Mouse (Mus musculus) retina, postnatal 7 days (tissue): ENCODE measurements around the gene Vmn1r1.
A peak's percentile ranks its signal among the peaks of the same experiment; 100 is the strongest.
"Not testable (repeated sequence)": the region's sequence is repeated elsewhere in the genome, so short reads cannot be mapped to it uniquely, and the experiment has no call there.

Source experiments
- DNase-seq: peaks from one replicate; pipeline ENCODE4 v3.0.0-alpha.2; 2012; ENCODE audit warnings: low read depth, low spot score

Gene Vmn1r1

DNA sequence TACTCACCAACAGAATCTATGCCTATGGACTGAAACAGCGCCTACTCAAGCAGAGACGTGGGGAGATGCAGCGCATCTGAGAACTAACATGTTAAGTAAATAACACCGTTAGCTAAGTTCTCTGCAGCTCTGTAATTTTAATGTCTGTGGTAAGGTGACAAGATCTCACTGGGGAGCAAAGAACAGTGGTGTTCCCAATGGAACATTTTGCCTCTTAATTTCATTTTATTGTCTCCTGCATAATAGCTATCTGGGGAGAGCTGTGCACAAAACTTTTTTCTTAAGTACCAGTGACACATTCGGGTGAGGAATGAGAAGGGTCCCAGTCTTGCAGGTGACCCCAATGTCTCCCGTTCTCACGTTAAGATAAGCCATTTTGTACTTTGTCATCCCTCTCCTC lies at the start of gene Vmn1r1:
TSS of gene Vmn1r1 (minus strand) at position 101 of the 400 bp plus-strand sequence.
- no peak for DNase-seq

DNA sequence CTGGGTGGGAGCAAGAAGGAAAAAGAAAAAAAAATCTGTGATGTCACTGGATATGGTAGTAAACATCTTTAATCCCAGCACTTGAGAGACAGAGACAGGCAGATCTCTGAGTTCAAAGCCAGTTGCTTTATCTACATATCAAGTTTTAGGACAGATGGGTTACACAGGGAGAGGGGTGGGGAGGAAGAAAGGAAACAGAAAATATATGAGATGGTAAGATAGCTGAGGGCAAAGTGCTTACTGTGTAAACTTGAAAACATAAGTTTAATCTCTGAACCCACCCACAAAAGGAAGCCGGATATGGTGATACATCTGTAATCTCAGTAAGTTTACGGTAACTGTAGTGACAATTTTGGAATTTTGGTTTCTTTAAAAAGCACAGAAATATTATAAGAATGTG lies 46.0 kb upstream of the Vmn1r1 start:
- DNase-seq = no peak

DNA sequence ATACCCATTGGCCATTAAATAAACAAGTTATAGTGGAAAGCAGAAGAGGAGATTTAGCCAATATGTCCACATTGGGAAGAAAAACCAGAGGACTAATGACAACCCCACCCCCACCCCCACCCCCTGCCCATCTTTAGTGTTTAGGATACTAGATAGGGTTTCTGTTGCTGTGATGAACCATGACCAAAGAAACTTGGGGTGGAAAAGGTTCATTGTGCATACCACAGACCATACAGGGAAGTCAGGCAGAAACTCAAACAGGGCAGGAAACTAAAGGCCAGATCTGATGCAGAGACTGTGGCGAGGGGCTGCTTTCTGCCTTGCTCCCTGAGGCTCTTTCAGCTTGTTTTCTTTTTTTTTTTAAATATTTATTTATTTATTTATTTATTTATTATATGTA lies 28.3 kb upstream of the Vmn1r1 start:
- no peak for DNase-seq

DNA sequence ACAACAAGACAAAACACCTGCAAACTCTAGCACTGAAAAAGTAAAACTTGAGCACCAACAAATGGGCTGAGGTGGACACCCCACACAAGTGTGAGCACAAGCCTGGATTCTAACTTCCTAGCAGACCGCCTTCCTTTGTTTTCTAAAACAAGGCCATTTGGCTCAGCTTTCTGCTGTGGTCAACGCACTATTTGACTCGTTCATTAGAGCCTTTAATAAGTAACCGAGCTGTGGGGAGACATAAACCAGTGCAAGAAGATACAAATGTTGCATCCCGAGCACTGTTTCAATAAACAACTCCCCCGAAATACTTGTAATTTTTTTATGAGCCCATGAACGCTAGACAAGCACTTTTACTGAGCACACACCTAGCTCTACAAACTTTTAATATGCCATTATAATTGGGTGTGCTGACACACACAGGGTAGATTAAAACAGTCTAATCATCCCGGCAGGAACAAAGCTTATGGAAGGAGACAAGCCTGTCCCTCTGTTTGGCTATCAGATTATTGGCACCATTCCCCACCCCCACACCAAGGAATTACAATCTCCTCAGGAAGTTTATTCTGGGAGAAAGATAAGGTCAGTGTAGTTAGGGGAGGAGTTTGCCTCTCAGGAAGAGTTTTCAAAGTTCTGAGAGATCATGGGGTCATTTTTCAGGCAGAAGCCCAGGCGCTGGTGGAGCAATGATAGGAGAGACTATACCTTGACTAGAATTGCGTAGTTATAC lies 27.7 kb upstream of the Vmn1r1 start:
- DNase-seq = no peak

DNA sequence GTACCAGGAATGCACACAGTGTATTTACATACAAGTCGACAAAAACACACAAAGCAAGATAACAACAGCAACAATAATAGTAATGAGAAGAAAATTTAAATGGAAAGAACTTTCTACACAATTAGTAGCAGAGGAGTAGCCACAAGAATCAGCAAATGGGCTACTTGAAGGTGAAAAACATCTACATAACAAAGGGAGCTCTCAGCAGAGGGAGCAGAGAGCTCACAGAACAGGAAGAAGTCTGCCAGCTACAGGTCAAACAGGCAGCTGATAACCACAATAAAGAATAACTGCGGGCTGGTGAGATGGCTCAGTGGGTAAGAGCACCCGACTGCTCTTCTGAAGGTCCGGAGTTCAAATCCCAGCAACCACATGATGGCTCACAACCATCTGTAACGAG lies 26.9 kb upstream of the Vmn1r1 start:
- no peak for DNase-seq

DNA sequence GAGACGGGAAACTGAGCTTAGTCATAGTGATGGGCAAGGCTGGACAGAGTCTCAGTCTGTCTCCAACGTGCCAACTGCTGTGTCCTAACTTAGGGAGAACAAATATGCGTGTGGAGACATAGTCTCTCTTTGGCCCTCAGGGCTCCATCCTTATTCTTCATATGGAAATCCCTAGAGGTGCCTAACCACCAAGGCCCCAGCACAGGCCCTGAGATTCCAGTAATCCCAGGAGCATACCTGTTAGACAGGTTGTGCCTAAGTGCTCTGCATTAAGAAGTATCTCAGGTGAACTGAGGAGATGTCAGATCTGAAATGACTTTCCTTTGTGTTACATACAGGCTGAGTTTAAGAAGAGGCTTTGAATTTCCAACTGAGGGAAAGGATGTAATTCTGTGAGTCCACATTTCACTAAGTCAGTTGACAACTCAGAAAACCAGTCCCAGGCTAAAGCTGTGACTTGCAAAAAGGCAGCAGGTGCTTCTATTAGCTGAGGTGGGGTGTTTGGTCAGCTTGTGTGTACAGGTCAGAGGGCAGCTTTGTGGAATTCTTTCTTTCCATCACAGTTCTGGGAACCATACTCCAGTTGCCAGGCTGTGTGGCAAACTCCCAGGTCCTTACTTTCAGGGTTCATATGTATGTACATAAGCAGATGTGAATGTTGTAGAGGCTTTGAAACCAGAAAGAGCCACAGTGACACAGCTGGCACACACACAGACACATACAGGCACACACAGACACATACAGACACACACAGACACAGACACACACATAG lies 25.6 kb upstream of the Vmn1r1 start:
- no peak for DNase-seq

DNA sequence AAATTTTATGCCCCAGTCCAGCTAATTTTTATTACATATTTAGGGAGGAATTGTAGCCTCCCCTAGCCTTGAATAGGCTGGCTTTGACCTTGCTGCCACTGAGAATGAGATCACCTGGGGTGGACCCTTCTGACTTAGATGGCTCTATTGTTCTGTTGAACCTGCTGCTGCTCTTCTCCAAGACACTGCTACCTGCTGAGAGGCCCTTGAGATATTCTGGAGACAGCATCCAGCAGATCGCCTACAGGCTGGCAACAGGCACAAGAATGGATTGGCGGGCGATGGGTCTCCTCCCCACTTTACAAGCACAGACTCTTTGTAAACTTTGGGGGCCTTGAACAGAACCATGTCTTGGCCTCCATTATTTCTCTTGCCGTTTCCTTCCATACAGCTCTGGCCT lies 18.2 kb upstream of the Vmn1r1 start:
- not testable (repeated sequence) for DNase-seq

DNA sequence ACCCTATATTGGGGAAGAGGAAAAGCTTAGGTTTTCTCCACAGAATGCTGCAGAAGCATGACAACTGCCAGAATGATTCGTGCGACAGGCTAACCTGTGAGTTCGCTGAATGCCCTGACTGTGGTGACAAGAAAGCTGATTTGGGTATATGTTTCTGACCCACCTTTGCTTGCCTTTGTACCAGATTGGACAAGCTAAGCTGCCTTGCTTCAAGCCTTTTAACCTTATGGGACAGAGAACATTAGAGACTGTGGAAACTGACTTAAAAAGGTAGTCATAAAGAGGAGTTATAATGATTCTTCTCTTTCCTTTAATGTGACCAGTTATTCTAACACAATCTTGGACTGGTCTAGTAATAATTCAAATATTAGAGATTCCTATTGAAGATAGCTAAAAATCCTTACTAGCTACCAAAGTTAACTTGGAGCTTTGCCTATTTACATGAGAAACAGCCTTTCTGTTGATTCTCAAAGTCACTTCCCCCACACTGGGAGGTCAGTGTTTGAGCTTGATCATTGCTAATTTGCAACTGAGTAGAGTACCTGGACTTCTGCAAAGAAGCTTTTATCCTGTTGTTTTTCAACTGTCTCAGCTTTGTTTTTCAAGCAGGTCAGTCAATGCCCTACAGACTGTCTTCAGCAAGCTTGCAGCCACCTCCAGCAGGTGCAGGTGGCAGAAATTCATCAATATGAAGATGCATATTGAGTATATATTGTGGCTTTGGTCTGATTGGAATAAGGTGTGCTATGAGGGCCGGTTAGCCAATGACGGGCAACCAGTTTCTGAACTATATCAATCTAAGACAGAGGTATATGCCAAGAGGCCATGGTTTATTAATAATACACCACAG lies 17.4 kb upstream of the Vmn1r1 start:
- no peak for DNase-seq

DNA sequence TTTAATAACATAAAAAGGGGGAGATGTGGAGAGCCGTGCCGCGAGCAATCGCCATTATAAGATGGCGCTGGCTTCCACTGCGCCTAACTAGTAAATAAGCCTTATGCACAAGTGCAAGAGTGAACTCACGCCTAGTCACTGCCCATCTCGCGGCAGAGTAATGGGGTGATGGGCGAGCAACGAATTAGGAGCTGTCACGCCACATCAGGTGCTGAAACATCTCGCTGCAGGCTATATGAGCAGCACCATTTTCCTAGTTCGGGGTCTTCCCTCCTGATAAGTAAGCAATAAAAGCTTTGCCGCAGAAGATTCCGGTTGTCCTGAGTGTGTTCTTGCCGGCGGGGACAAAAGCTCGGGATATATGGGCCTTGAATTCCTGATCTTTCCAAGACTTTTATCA lies 12.7 kb upstream of the Vmn1r1 start:
- DNase-seq = not testable (repeated sequence)

DNA sequence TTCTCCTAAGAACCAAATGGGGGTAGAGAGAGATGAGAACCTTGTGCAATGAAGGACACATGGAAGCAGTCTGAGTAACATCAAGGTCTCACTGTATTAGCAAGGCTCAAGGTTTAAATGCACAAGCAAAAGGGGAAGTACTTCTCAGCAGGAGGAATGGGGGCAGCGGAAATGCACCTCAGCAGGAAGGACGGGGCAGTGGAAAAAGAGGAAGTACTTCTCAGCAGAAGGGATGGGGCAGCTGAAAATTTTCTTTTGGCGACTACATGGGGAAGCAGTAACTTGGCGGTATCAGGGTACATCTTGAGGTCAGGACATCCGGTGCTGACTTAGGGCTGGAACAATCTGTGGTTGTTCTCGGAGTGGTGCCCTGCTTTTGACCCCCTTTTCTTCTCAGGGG lies 5.9 kb upstream of the Vmn1r1 start:
- DNase-seq = not testable (repeated sequence)

DNA sequence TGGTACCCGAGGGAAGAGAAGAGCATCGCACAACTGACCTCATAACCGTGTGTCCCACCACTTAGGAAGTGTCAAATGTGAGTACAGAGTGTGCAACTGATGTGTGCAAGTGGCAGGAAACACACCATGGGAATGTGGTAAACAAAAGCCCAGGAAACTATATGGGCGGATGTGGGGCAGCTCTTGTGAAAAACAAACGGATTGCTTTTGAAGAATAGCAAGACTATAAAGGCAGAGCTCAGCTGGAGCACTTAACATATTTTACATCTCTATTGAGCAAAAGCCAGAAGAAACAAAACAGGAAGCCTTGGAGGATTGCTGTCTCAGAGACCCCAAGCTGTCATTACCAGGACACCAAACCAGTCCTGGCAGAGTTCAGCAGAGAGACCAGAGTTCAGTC lies 1.3 kb downstream of the Vmn1r1 start:
- no peak for DNase-seq

DNA sequence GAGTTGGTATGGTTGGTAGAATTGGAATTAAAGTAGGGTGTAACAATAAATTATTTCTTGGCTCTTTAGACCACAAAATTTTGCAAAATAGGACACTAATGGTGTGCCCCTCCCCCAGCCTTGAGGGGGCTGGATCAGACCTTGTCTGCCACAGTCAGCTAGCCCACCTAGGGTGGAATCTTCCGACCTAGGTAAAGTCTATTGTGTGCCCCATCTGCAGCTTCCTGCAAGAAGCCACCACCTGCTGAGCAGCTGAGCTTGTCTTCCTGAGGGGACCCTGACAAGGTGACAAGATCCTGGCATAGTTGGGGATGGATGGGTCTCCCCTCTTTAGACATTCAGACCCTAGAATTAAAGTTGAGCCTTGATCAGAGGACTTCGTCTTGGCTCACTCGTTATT lies 4.7 kb downstream of the Vmn1r1 start:
- no peak for DNase-seq

DNA sequence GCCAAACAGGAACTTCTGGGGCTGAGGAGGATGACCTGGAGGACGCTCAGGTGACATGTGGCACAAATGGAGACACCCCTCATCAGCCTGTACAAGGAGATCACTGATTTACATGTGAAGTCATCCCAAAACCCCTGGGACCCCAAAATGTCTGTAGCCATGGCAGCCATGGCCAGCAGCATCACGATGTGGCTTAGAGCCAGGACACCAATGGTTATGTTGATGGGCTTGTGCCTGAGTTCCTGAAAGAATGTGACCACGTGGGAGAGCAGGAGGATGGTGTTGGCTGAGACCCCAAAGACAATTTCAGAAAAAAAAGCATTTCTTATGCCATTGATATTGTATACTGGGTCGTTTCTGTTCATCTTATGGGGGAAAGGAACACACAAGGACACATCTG lies 6.6 kb downstream of the Vmn1r1 start:
- DNase-seq = no peak

DNA sequence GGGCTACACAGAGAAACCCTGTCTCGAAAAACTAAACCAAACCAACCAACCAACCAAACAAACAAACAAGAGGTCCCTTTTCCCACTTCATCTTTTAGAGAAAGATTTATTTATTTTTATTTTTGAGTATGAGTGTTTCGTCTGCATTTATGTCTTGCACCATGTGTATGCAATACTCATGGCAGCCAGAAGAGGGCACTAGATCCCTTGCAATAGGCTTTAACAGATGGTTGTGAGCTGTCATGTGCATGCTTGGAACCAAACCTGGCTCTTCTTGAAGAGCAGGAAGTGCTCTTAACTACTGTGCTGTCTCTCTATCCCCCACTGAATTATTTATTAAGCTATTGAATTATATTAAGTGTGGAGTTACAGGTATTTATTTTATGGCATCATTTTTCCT lies 14.3 kb downstream of the Vmn1r1 start:
- DNase-seq = no peak

DNA sequence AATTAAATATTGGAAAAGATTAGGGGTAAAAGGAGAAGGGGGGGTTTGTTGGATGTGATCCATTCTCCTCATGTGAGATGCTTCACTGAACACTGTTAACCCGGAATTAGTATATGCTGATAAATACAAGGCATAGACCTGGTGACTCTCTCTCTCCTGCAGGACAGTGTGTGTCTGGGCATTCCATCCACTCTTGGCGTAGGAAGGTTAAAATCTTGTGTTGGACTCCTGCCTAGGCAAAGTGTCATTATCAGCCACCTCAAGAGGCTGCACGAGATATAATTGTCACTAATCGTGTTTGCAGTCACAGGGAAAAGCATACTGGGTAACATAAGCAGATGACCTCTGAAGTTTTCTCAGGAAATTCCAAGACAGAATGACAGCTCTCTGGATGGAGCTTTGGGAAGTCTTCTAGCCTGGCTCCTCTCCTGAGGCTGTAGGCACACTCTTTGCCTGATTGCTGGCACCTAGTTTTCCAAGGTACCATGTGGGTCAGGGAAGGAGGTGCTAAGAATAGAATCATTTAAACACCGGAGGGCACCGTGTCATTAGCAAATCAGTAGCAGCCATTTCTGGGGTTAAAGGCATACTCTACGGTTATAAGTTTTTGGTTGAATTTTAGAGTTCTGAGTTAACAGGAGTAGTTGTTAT lies 15.3 kb downstream of the Vmn1r1 start:
- no peak for DNase-seq

DNA sequence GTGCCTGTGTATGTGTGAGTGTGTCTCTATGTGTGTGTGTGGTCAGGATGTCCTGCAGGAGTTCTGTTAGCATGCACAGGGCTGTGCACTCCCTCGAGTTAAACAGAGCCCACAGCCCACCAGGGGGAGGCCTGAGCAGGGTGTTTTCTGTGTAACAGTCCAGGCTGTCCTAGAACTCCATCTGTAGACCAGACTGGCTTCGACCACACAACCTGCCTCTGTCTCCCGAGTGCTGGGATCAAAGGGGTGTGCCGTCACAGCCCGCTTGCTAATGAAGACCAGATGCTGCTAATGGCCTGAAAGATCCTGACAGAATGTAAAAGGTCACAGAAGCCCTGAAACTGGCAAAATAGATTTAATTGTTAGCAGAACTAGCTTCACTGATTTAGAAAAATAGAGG lies 18.7 kb downstream of the Vmn1r1 start:
- DNase-seq = no peak

DNA sequence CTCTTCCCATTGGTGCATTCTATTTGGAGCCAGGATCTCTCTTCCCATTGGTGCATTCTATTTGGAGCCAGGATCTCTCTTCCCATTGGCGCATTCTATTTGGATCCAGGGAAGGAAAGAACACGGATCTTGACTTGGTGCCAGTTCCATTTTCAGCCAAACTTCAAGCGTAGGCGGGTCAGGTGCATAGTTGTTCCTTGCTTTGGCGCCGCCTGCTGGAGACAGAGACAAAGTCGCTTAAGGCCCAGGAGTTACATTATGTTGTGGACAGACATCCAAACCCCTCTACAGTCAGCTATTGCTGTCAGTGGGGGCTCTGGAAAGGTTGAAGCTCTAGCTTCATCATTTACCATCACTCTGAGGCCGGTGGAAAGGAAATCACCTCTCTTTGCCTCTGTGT lies 21.0 kb downstream of the Vmn1r1 start:
- DNase-seq = no peak

DNA sequence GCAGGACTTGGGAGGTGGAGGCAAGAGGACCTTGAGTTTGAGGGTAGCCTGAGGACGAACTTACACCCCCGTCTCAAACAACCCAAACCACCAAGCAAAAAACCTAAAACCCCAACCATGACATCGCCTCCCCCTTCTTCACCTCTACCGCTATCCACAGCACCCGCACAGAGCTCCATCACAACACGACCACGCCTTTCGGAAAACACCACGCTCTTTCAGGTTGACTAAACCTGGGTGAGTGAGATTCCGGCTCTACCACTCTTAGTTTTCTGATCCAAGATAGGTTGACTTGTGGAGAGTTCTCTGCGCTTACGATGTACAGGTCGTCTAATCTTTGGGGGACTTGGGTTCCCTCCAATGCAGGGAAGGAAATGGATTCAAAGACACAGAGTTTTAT lies 21.6 kb downstream of the Vmn1r1 start:
- no peak for DNase-seq

DNA sequence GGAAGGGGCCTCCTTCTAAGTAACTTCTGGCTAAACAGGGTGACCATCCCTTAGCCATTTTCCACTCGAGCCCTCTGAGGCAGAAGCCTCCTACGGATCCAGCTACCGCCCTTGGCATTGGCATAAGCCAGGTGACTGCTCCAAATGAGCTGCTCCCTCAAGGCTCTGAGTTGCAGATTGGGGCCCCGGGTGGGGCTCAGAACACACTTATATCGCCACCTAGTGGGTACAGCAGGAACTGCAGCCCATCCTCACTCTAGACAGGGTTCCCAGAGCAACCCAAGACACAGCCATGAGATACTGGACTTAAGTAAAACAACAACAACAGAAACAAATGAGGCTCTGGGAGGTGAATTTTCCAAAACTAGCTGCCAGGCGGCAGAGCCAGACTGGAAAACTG lies 23.9 kb downstream of the Vmn1r1 start:
- DNase-seq = peak; percentile 58

DNA sequence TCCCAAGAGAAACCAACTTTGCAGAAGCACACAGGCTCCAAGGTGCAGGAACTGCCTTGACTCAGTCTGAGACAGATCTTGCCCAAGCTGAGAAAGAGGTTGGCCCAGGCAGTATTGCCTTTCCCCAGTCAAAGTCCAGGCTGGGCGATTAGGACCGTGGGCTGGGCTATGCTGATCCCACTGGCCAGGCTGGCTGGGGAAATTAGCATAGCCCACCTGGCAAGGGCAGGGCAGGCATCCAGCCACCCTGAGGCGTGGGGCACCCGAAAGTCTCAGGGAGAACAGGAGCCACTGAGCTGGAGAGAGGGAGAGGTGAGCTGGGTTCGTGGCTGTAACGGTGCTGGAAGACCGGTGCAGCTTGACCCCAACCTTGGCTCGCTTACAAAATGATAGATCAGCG lies 24.3 kb downstream of the Vmn1r1 start:
- DNase-seq = no peak

DNA sequence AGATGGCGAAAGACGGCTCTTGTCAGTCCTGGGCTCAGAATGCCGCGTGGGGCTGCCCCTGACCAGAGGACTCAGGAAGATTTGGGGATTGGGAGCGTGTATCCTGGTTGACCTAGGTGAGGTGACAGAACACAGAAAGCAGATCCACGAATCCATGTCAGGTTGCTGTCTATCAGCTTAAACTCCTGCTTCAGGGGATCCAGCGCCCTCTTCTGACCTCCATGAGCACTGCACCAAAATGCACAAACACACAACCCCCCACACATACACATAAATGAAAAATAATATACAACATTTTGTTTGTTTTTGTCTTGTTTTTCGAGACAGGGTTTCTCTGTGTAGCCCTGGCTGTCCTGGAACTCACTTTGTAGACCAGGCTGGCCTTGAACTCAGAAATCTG lies 26.1 kb downstream of the Vmn1r1 start:
- DNase-seq = no peak
